Mouse (Mus musculus): Measurements from ENCODE around the gene Tjp1. TPM values are rescaled to one million over a fixed set of nuclear protein-coding genes. Genes with fewer than 3 reads are reported as not detected.

Tjp1 gene
- total and polyA plus RNA-seq, 2 experiments from 2014 or later, result 15.0 to 33.9 TPM

DNA sequence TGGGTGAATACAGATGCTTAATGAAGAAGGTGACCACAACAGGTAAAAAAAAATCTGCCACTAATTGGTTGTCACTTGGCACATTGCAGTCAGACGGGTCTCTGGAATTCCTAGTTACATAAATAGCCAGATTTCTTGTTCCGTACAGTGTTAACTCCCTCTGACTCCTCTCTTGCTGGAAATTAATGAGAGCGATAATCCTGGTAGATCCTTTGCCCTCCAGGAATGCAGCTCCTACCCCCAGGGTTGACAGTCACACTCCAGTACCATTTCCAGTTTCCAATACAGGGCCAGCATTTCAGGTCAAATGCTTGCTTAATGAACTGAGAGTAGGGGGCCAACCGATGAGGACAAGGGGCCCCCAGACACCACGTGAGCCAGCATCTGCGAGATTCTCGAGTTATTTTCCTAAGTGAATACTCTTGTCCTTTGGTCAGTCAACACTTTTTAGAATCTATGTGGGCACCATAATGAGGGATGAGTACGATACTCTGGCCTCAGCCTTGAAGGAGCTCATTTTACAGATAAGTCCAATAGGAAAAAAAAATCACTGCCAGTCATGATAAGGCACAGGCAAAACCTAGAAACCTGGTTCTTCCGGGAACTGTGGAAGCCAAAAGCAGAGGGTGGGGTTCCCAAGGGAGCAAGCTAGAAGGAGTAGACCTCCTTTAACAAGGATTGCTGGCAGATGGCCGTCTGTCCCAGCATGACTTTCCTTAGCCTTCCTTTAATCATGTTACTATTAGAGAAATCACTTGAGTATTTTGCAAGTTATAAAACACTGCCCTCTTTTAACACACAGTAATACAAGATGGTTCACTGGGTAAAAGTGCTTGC, 24.9 kb downstream of the Tjp1 start:
- no peak for DNase-seq (ENCODE audit: low spot score)

DNA sequence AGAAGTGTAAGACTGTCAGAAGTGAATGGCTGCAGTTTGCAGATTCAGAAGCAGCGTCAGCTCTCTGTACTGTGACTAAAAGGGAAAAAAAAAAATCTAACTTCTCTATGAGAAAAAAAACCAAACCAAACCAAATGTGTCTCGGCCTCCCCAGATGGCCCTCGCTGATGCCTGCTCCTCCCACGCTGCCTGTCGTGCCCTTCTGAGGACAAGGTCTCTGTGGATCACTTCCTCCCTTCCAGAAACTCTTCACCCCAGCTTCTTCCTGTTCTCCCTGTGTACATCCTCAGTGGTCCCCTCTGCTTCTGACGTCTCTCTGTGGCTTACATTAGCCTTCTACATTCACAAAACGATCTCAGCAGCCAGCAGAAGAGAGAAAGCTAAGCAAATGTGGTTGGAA, 26.8 kb downstream of the Tjp1 start:
- DNase-seq (ENCODE audit: low spot score) (no peak), ATAC-seq (ENCODE audit: insufficient read depth, low read depth) (no peak)
- Histone ChIP-seq H3K9ac (replicated peaks; ENCODE audit: low read depth, low read length) (no peak overlapping the region), H3K4me2 (ENCODE audit: low read depth, low read length) (no peak overlapping the region), H3K9me3 (replicated peaks; ENCODE audit: control insufficient read depth, low read length) (no peaks in the 10 kb centered on the region), H3K27ac (ENCODE audit: low read depth) (no peak overlapping the region), H3K4me3 (ENCODE audit: low read depth, low read length) (no peak overlapping the region), H3K27me3 (ENCODE audit: control insufficient read depth, insufficient read depth, low read length) (no peaks in the 10 kb centered on the region), H3K36me3 (replicated peaks; ENCODE audit: control insufficient read depth, insufficient read depth, low read length) (no peaks in the 10 kb centered on the region), H3K4me1 (ENCODE audit: control insufficient read depth, insufficient read depth) (no peaks in the 10 kb centered on the region)
- WGBS, result 44% methylated on average over 7 of the region's 7 CpGs
- no peak for TF ChIP-seq CTCF (IDR thresholded peaks at IDR 0.05; ENCODE audit: low read depth)
- TF ChIP-seq EP300 (IDR thresholded peaks at IDR 0.05; ENCODE audit: low read depth), result no peak

More for the DNA sequence above, 24.9 kb downstream of the Tjp1 start:
- TF ChIP-seq CTCF (IDR thresholded peaks at IDR 0.05; ENCODE audit: low read depth), result no peak
- TF ChIP-seq EP300 (IDR thresholded peaks at IDR 0.05; ENCODE audit: low read depth), result no peak
- Histone ChIP-seq H3K27ac (ENCODE audit: low read depth) (no peak overlapping the region), H3K9ac (replicated peaks; ENCODE audit: low read depth, low read length) (no peak overlapping the region), H3K27me3 (ENCODE audit: control insufficient read depth, insufficient read depth, low read length) (no peaks in the 10 kb centered on the region), H3K4me1 (ENCODE audit: control insufficient read depth, insufficient read depth) (no peaks in the 10 kb centered on the region), H3K4me2 (ENCODE audit: low read depth, low read length) (no peak overlapping the region), H3K36me3 (replicated peaks; ENCODE audit: control insufficient read depth, insufficient read depth, low read length) (no peaks in the 10 kb centered on the region), H3K4me3 (ENCODE audit: low read depth, low read length) (no peak overlapping the region), H3K9me3 (replicated peaks; ENCODE audit: control insufficient read depth, low read length) (no peaks in the 10 kb centered on the region)
- 47% methylated on average over 10 of the region's 10 CpGs for WGBS
- ATAC-seq (ENCODE audit: insufficient read depth, low read depth), result no peak

DNA sequence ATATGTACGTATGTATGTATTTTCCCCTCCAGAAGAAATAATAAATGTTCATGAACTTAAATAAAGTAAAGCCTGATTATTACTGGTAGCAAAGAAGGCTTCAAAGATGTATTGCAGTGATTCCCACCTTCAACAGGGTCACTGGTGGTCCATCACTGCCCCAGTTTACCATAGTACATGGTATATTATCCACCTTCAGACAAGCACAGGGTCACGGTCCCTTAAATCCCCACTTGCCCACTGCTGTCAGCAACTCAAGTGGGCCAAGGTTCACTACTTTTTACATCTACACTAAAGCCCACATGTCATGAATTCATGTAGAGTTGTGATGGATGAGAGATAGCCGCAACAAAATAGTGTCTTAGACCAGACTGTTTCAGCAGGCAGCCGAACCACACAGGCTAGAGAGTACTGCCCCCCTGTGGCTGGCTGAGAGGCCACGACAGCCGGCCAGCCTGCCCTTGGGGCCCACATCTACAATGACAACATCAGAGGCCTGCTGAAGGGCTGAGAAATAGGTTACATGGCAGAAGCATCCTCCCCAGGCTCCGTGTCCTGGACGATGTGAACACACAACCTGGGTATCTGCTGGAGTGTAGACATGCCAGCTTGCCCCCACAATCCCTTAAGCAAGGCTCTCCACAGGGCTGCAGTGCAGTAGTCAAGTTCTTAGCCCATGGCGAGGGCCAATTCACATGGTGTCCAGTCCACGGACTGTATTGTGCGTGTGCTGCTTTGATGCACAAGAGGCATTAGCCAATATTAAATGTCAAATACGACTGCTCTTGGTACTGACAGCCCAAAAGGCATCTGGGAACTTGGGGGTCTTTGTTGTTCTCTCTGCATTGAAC, 29.6 kb downstream of the Tjp1 start:
- H3K9ac ChIP-seq (replicated peaks; ENCODE audit: low read depth, low read length), result no peak overlapping the region
- H3K36me3 ChIP-seq (replicated peaks; ENCODE audit: control insufficient read depth, insufficient read depth, low read length), result no peaks in the 10 kb centered on the region
- no peak overlapping the region for H3K27ac ChIP-seq (ENCODE audit: low read depth)
- no peaks in the 10 kb centered on the region for H3K9me3 ChIP-seq (replicated peaks; ENCODE audit: control insufficient read depth, low read length)
- no peaks in the 10 kb centered on the region for H3K4me1 ChIP-seq (ENCODE audit: control insufficient read depth, insufficient read depth)
- no peaks in the 10 kb centered on the region for H3K27me3 ChIP-seq (ENCODE audit: control insufficient read depth, insufficient read depth, low read length)
- no peak overlapping the region for H3K4me2 ChIP-seq (ENCODE audit: low read depth, low read length)
- TF ChIP-seq EP300 (IDR thresholded peaks at IDR 0.05; ENCODE audit: low read depth) (no peak), CTCF (IDR thresholded peaks at IDR 0.05; ENCODE audit: low read depth) (peak; percentile 92)
- ATAC-seq (ENCODE audit: insufficient read depth, low read depth) (peak; percentile 82), DNase-seq (ENCODE audit: low spot score) (peak; percentile 62)
- no peak overlapping the region for H3K4me3 ChIP-seq (ENCODE audit: low read depth, low read length)
- 38% methylated on average over 12 of the region's 12 CpGs for WGBS

DNA sequence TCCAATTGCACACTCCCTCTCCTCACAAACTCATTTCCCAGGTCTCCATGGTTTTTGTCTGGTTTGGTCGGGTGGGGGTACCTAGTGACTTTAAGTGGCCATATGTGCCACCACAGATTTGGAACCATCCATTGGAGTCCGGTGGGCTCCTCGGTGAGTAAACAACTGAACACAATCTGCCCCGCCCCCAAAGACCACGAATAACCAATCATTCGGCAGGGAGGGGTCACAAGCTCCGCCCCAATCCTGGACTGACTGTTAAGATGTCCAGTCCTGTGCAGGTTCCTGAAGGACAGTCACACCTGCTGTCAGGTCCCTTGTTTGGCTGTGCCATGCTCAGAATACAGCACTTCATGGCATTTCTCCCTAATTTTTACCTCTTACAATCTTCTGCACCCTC, 37.1 kb downstream of the Tjp1 start:
- H3K9me3 ChIP-seq (replicated peaks; ENCODE audit: control insufficient read depth, low read length), result no peaks in the 10 kb centered on the region
- no peak for ATAC-seq (ENCODE audit: insufficient read depth, low read depth)
- no peak overlapping the region for H3K9ac ChIP-seq (replicated peaks; ENCODE audit: low read depth, low read length)
- TF ChIP-seq EP300 (IDR thresholded peaks at IDR 0.05; ENCODE audit: low read depth) (no peak), CTCF (IDR thresholded peaks at IDR 0.05; ENCODE audit: low read depth) (no peak)
- DNase-seq (ENCODE audit: low spot score), result no peak
- H3K4me1 ChIP-seq (ENCODE audit: control insufficient read depth, insufficient read depth), result no peaks in the 10 kb centered on the region
- no peaks in the 10 kb centered on the region for H3K36me3 ChIP-seq (replicated peaks; ENCODE audit: control insufficient read depth, insufficient read depth, low read length)
- H3K4me3 ChIP-seq (ENCODE audit: low read depth, low read length), result no peak overlapping the region
- no peak overlapping the region for H3K4me2 ChIP-seq (ENCODE audit: low read depth, low read length)
- no peak overlapping the region for H3K27ac ChIP-seq (ENCODE audit: low read depth)
- H3K27me3 ChIP-seq (ENCODE audit: control insufficient read depth, insufficient read depth, low read length), result no peaks in the 10 kb centered on the region
- 73% methylated on average over 7 of the region's 7 CpGs for WGBS

DNA sequence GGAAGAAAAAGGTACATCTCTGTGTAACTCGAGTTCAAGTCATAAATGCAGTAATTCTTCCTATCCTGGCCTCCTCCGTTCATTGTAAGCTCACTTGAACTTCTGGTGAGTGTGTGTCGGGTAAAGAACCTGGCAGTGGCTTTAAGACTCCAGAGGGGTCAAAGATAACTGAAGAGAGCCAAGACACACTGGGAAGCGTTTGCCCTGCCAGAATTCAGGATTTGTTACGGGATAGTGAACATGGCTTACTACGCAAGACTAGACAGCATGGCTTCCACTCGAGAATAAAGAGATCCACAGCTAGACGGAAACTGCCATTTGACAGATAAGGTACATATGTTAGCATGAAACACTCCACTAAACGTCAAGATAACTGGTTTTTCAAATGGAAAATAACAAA, 37.8 kb downstream of the Tjp1 start:
- H3K27me3 ChIP-seq (ENCODE audit: control insufficient read depth, insufficient read depth, low read length), result no peaks in the 10 kb centered on the region
- H3K4me2 ChIP-seq (ENCODE audit: low read depth, low read length), result no peak overlapping the region
- TF ChIP-seq CTCF (IDR thresholded peaks at IDR 0.05; ENCODE audit: low read depth) (no peak), EP300 (IDR thresholded peaks at IDR 0.05; ENCODE audit: low read depth) (no peak)
- no peaks in the 10 kb centered on the region for H3K4me1 ChIP-seq (ENCODE audit: control insufficient read depth, insufficient read depth)
- WGBS, result 64% methylated on average over 9 of the region's 9 CpGs
- H3K4me3 ChIP-seq (ENCODE audit: low read depth, low read length), result no peak overlapping the region
- H3K9ac ChIP-seq (replicated peaks; ENCODE audit: low read depth, low read length), result no peak overlapping the region
- H3K9me3 ChIP-seq (replicated peaks; ENCODE audit: control insufficient read depth, low read length), result no peaks in the 10 kb centered on the region
- H3K27ac ChIP-seq (ENCODE audit: low read depth), result no peak overlapping the region
- ATAC-seq (ENCODE audit: insufficient read depth, low read depth) (no peak), DNase-seq (ENCODE audit: low spot score) (no peak)
- no peaks in the 10 kb centered on the region for H3K36me3 ChIP-seq (replicated peaks; ENCODE audit: control insufficient read depth, insufficient read depth, low read length)
